Mouse (Mus musculus) hindbrain, embryonic 16.5 days (tissue): ENCODE data around the gene Myom1. TPM values are rescaled to one million over a fixed set of nuclear protein-coding genes. Genes with fewer than 3 reads are reported as not detected.
A peak's percentile ranks its signal among the peaks of the same experiment; 100 is the strongest.
"Not testable (repeated sequence)": the region's sequence is repeated elsewhere in the genome, so short reads cannot be mapped to it uniquely, and the experiment has no call there.

Experiments used
- ATAC-seq: fragments of 200-750 bp; cut with Nextera tagmentation; 2 replicates; pipeline ENCODE4 v1.8.0; 2017; ENCODE audit warnings: moderate TSS enrichment, moderate library complexity
- H3K27ac ChIP-seq: fragments of 300-500 bp; sonication (generic); 2 replicates; pipeline ENCODE4 v1.5.1; 2014; ENCODE audit warnings: low read depth, mild to moderate bottlenecking, control low read depth, low read length, moderate library complexity
- H3K27me3 ChIP-seq: fragments of 300-500 bp; sonication (generic); replicated peaks from 2 replicates; pipeline ENCODE4 v1.6.1; 2014; ENCODE audit warnings: low read length; ENCODE audit not compliant: control insufficient read depth, insufficient read depth
- H3K36me3 ChIP-seq: fragments of 300-500 bp; sonication (generic); 2 replicates; pipeline ENCODE4 v1.6.1; 2014; ENCODE audit warnings: mild to moderate bottlenecking, low read length, moderate library complexity, mixed read lengths; ENCODE audit not compliant: control insufficient read depth, insufficient read depth
- H3K4me1 ChIP-seq: fragments of 300-500 bp; sonication (generic); 2 replicates; pipeline ENCODE4 v1.6.1; 2014; ENCODE audit warnings: low read depth, low read length; ENCODE audit not compliant: control insufficient read depth, insufficient read depth
- H3K4me2 ChIP-seq: fragments of 300-500 bp; sonication (generic); 2 replicates; pipeline ENCODE4 v1.6.1; 2014; ENCODE audit warnings: mild to moderate bottlenecking, low read length, control low read depth, moderate library complexity
- H3K4me3 ChIP-seq: fragments of 300-500 bp; sonication (generic); 2 replicates; pipeline ENCODE4 v1.5.1; 2014; ENCODE audit warnings: mild to moderate bottlenecking, low read length, control low read depth, moderate library complexity
- H3K9ac ChIP-seq: fragments of 300-500 bp; sonication (generic); 2 replicates; pipeline ENCODE4 v1.6.1; 2014; ENCODE audit warnings: low read depth, mild to moderate bottlenecking, control low read depth, low read length, moderate library complexity
- H3K9me3 ChIP-seq: fragments of 300-500 bp; sonication (generic); 2 replicates; pipeline ENCODE4 v1.6.1; 2014; ENCODE audit warnings: mild to moderate bottlenecking, low read length, moderate library complexity; ENCODE audit not compliant: control insufficient read depth
- WGBS: fragments of 180-500 bp; shearing (Covaris S2); extraction: QIAGEN DNeasy Blood & Tissue Kit; methylation state at CpG from one replicate; pipeline ENCODE4 v1.1.7; 2014; 5-methylcytosine and 5-hydroxymethylcytosine counted together
- polyA plus RNA-seq: library from polyadenylated mRNA; unstranded; fragments of >200 nt; fragmentation: Nextera tagmentation; extraction: Ambion mirVana; gene quantifications from 2 replicates; pipeline ENCODE4 v1.2.1, GENCODE M21; 2015

Myom1 gene
- 0.91 and 2.7 TPM in 2 replicates for polyA plus RNA-seq

DNA sequence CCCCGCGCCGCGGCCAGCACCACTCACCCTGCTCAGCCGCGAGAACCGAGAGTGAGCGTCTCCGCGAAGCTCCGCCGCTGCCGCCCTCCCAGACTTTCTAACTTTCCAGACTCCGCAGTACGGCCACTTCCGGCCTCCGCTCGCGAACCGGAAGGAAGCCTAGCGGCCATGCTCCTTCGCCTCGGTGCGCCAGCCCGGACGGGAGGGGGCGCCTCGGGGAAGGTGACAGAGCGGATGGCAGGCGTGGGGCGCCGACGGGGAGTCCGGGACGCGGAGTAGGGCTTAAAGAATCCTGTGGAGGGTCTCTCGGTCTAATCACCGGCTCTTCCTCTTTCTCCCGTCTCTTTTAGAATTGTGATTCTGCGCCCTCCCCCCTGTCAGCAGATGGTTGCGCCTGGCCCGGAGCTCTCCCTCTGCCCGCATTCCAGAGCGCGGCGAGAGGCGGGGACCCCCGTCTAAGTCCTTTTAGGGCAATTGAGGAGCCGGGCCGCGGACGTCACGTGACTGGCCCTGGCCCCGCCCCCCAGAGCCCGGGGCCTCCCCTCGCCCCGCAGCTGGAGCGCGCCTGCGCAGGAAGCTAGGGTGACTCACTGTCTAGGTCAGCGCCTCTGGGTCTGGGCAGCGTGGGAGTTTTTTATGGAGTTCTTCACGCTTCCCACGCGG is at the start of gene Myom1:
Myom1 (plus strand) TSS at position 553 of the 663 bp plus-strand sequence.
- Histone ChIP-seq H3K27ac (peak within 1 kb of the TSS; percentile 93), H3K27me3 (no peaks in the 10 kb centered on the region), H3K4me1 (peaks cover 11% of the 10 kb centered on the region), H3K4me2 (peak within 1 kb of the TSS; percentile 88), H3K4me3 (peak within 1 kb of the TSS; percentile 76), H3K36me3 (no peaks in the 10 kb centered on the region), H3K9me3 (no peaks in the 10 kb centered on the region), H3K9ac (peak within 1 kb of the TSS; percentile 80)
- ATAC-seq = peak; percentile 97
- under 1% methylated on average over 63 of the region's 65 CpGs for WGBS

- WGBS = 82% methylated on average over 12 of the region's 13 CpGs
- H3K27me3 ChIP-seq, H3K9me3 ChIP-seq, H3K27ac ChIP-seq, H3K9ac ChIP-seq, H3K4me3 ChIP-seq, H3K4me2 ChIP-seq, H3K36me3 ChIP-seq, H3K4me1 ChIP-seq: not testable (repeated sequence)
- ATAC-seq = peak; percentile 100
These were observed 38.9 kb upstream of the Myom1 start for GRCm38 (mm10) chr17:70963546-70963945.

DNA sequence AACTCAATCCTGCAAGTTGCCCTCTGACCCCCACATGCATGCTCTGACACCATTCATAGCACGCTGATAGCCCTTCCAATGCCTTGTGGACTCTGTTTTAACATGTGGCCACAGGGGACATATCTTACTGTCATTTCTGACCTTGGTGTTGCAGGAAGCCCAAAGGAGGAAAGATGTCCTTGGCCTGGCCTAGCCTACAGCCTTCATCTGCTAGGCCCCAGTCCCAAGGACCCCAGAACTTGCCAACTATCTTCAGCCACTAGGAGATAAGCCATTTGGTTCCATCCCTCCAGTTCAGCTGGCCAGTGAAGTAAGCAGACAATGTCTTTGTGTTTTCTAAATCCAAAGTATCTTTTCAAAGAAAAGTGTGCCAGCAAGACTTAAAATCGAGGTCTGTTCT is 37.2 kb upstream of the Myom1 start:
- no peak overlapping the region for H3K27ac ChIP-seq
- H3K9ac ChIP-seq = no peak overlapping the region
- H3K4me2 ChIP-seq = no peak overlapping the region
- H3K4me3 ChIP-seq = no peak overlapping the region
- H3K27me3 ChIP-seq = no peaks in the 10 kb centered on the region
- H3K9me3 ChIP-seq = no peaks in the 10 kb centered on the region
- no peaks in the 10 kb centered on the region for H3K36me3 ChIP-seq
- no peaks in the 10 kb centered on the region for H3K4me1 ChIP-seq
- WGBS = 86% methylated on average over 2 of the region's 2 CpGs
- no peak for ATAC-seq

DNA sequence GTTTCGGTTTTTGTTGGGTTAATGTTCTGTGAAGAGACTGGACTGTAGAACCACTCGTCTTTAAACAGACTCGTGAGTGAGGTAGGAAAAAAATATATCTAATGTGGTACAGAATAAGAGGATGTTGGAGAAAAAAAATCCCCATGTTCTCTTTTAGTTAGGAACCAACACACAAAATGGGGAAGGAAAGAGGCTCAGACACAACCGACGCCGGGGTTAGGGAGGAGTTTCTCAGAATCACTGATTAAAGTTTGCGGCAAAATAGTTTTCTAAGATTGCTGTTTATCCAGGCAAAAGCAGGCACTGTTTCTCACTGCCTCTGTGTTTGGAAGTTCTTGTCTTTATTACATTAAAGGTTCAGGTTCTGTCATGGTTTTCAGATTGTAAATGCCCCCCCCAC is 36.3 kb upstream of the Myom1 start:
- no peaks in the 10 kb centered on the region for H3K27me3 ChIP-seq
- WGBS = 97% methylated on average over 7 of the region's 7 CpGs

DNA sequence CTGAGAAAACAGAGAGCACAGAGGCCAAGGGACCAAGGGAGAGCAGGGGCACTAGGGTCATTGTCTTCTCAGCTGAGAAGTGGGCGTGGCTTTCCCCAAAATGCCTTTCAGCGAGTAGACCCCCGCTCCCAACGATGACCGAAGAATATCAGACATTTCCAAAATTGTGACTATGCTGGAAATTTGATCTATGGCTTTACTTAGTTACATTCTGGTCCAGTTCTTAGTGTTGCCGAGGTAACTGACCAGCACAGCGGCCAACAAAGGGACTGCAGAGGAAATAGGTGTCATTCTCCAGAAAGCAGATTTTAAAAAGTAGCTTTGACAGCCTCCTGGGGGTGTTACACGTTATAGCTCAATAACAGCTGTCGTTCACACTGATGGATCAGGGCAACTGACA is 35.2 kb upstream of the Myom1 start:
- 12% methylated on average over 9 of the region's 9 CpGs for WGBS
- H3K4me3 ChIP-seq = no peak overlapping the region
- H3K9ac ChIP-seq = no peak overlapping the region
- no peaks in the 10 kb centered on the region for H3K4me1 ChIP-seq
- H3K27me3 ChIP-seq = no peaks in the 10 kb centered on the region
- no peak overlapping the region for H3K27ac ChIP-seq
- ATAC-seq = no peak
- no peaks in the 10 kb centered on the region for H3K9me3 ChIP-seq
- no peak overlapping the region for H3K4me2 ChIP-seq
- no peaks in the 10 kb centered on the region for H3K36me3 ChIP-seq

More for the DNA sequence above, 36.3 kb upstream of the Myom1 start:
- Histone ChIP-seq H3K36me3 (no peaks in the 10 kb centered on the region), H3K4me1 (no peaks in the 10 kb centered on the region), H3K9me3 (no peaks in the 10 kb centered on the region), H3K9ac (no peak overlapping the region), H3K4me2 (no peak overlapping the region), H3K27ac (no peak overlapping the region), H3K4me3 (no peak overlapping the region)
- ATAC-seq = no peak

- H3K4me3 ChIP-seq = no peak overlapping the region
- no peaks in the 10 kb centered on the region for H3K36me3 ChIP-seq
- H3K9me3 ChIP-seq = no peaks in the 10 kb centered on the region
- no peaks in the 10 kb centered on the region for H3K27me3 ChIP-seq
- WGBS = 49% methylated on average over 12 of the region's 12 CpGs
- no peak overlapping the region for H3K4me2 ChIP-seq
- H3K4me1 ChIP-seq = no peaks in the 10 kb centered on the region
- H3K9ac ChIP-seq = no peak overlapping the region
- ATAC-seq = no peak
- no peak overlapping the region for H3K27ac ChIP-seq
These were observed 34.8 kb upstream of the Myom1 start for GRCm38 (mm10) chr17:70967646-70968045.

DNA sequence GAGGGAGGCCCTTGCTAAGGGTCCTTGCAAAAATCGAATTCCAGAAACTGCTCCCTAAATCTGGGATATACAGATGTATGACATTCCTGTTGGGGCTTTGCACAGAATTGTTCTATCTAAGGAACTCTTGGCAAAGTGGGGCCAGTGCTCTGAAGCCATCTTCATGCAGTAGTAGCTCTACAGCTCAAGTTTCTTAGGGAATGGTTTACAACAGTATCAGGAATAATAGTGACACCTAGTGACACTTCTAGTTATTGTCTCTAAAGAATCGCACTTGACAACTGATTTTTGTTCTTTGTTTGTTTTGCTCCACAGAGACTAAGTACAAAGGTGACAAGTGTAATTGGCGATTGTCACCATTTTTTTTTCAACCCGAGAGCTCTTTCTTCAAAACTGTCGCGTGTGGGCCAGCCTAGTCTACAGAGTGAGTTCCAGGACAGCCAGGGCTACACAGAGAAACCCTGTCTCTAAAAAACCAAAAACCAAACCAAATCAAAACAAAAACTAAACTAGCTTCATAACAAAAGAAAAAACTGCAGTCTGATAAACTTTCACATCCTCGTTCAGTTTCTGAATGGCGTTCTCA is 33.7 kb upstream of the Myom1 start:
- 29% methylated on average over 8 of the region's 8 CpGs for WGBS
- H3K4me3 ChIP-seq = no peak overlapping the region
- H3K4me1 ChIP-seq = no peaks in the 10 kb centered on the region
- no peaks in the 10 kb centered on the region for H3K9me3 ChIP-seq
- no peak overlapping the region for H3K27ac ChIP-seq
- ATAC-seq = peak; percentile 60
- 0 out of 2 replicates have a peak, but pooled peaks cover 5% of the 10 kb centered on the region for H3K36me3 ChIP-seq
- no peaks in the 10 kb centered on the region for H3K27me3 ChIP-seq
- H3K4me2 ChIP-seq = no peak overlapping the region
- H3K9ac ChIP-seq = no peak overlapping the region

DNA sequence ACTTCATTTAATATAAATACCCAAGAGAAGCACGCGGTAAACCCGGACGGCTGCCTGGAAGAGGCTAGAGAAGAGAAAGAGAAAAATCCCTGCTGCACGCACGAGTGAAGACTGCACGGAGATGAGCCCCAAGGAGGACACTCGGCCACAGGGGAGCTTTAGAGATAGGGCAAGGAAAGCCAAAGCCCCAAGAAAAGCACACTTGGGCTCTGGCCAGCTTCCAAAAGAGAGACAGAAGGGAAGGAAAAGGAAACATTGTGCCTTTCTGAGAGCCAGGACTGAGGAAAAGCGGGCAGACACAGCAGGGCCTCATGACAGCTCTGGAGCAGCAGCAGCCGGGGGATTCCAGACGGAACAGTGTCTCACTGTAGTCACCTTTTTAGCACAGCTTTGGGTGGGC is 31.2 kb upstream of the Myom1 start:
- no peak overlapping the region for H3K4me2 ChIP-seq
- H3K4me3 ChIP-seq = no peak overlapping the region
- 51% methylated on average over 11 of the region's 11 CpGs for WGBS
- no peak overlapping the region for H3K9ac ChIP-seq
- H3K36me3 ChIP-seq = peaks cover 11% of the 10 kb centered on the region
- H3K27me3 ChIP-seq = no peaks in the 10 kb centered on the region
- no peaks in the 10 kb centered on the region for H3K9me3 ChIP-seq
- ATAC-seq = 0 out of 2 replicates have a peak, but pooled peaks have one; percentile 46
- no peak overlapping the region for H3K27ac ChIP-seq
- no peaks in the 10 kb centered on the region for H3K4me1 ChIP-seq

- Histone ChIP-seq H3K9ac (no peak overlapping the region), H3K4me2 (no peak overlapping the region), H3K9me3 (no peaks in the 10 kb centered on the region), H3K4me1 (no peaks in the 10 kb centered on the region), H3K27me3 (no peaks in the 10 kb centered on the region), H3K4me3 (no peak overlapping the region), H3K36me3 (peaks cover 12% of the 10 kb centered on the region), H3K27ac (no peak overlapping the region)
- no peak for ATAC-seq
- 88% methylated on average over 9 of the region's 9 CpGs for WGBS
These were observed 29.0 kb upstream of the Myom1 start for GRCm38 (mm10) chr17:70973398-70973797.
